Mouse (Mus musculus) lung, postnatal 0 days (tissue): ENCODE measurements around the gene Adsl.

ENCODE experiments used
- CTCF ChIP-seq: IDR thresholded peaks from 2 replicates; pipeline ENCODE4 v1.5.1; 2016; ENCODE audit warnings: antibody characterized with exemption, mild to moderate bottlenecking
- EP300 ChIP-seq: IDR thresholded peaks from 2 replicates; pipeline ENCODE4 v1.6.1; 2016; ENCODE audit warnings: antibody characterized with exemption, mild to moderate bottlenecking, control low read depth

GRCm38 (mm10) chr15:80988331-80988730 is 40.0 kb downstream of the Adsl start:
- TF ChIP-seq CTCF (no peak), EP300 (no peak)
